Mouse (Mus musculus) forebrain, embryonic 13.5 days (tissue): Measurements from ENCODE around the gene Rbm15b. TPM values are rescaled to one million over a fixed set of nuclear protein-coding genes. Genes with fewer than 3 reads are reported as not detected.
A peak's percentile ranks its signal among the peaks of the same experiment; 100 is the strongest.

ENCODE experiments used
- ATAC-seq: fragments of 200-750 bp; cut with Nextera tagmentation; 2 replicates; pipeline ENCODE4 v1.8.0; 2017
- H3K27ac ChIP-seq: fragments of 300-500 bp; sonication (generic); 2 replicates; pipeline ENCODE4 v1.5.1; 2015; ENCODE audit warnings: inconsistent platforms, mild to moderate bottlenecking, moderate library complexity
- H3K27me3 ChIP-seq: fragments of 300-500 bp; sonication (generic); 2 replicates; pipeline ENCODE4 v1.6.1; 2015; ENCODE audit warnings: mild to moderate bottlenecking, inconsistent platforms
- H3K36me3 ChIP-seq: fragments of 300-500 bp; sonication (generic); 2 replicates; pipeline ENCODE4 v1.6.1; 2015; ENCODE audit warnings: mild to moderate bottlenecking, inconsistent platforms; ENCODE audit not compliant: poor library complexity, severe bottlenecking
- H3K4me1 ChIP-seq: fragments of 300-500 bp; sonication (generic); 2 replicates; pipeline ENCODE4 v1.6.1; 2015; ENCODE audit warnings: inconsistent platforms
- H3K4me2 ChIP-seq: fragments of 300-500 bp; sonication (generic); 2 replicates; pipeline ENCODE4 v1.6.1; 2015; ENCODE audit warnings: inconsistent platforms, mild to moderate bottlenecking, moderate library complexity
- H3K4me3 ChIP-seq: fragments of 300-500 bp; sonication (generic); 2 replicates; pipeline ENCODE4 v1.5.1; 2015; ENCODE audit warnings: mild to moderate bottlenecking, inconsistent platforms
- H3K9ac ChIP-seq: fragments of 300-500 bp; sonication (generic); 2 replicates; pipeline ENCODE4 v1.6.1; 2015; ENCODE audit warnings: mild to moderate bottlenecking, inconsistent platforms
- H3K9me3 ChIP-seq: fragments of 300-500 bp; sonication (generic); replicated peaks from 2 replicates; pipeline ENCODE4 v1.6.1; 2016; ENCODE audit warnings: inconsistent platforms
- WGBS: fragments of 180-500 bp; shearing (Covaris S2); methylation state at CpG from one replicate; pipeline ENCODE4 v1.1.7; 2015; 5-methylcytosine and 5-hydroxymethylcytosine counted together
- polyA plus RNA-seq: library from polyadenylated mRNA; unstranded; fragments of >200 nt; fragmentation: Nextera tagmentation; extraction: Ambion mirVana; gene quantifications from 2 replicates; pipeline ENCODE4 v1.2.1, GENCODE M21; 2015

Rbm15b gene
- polyA plus RNA-seq = 14.0 and 14.2 TPM in 2 replicates

DNA sequence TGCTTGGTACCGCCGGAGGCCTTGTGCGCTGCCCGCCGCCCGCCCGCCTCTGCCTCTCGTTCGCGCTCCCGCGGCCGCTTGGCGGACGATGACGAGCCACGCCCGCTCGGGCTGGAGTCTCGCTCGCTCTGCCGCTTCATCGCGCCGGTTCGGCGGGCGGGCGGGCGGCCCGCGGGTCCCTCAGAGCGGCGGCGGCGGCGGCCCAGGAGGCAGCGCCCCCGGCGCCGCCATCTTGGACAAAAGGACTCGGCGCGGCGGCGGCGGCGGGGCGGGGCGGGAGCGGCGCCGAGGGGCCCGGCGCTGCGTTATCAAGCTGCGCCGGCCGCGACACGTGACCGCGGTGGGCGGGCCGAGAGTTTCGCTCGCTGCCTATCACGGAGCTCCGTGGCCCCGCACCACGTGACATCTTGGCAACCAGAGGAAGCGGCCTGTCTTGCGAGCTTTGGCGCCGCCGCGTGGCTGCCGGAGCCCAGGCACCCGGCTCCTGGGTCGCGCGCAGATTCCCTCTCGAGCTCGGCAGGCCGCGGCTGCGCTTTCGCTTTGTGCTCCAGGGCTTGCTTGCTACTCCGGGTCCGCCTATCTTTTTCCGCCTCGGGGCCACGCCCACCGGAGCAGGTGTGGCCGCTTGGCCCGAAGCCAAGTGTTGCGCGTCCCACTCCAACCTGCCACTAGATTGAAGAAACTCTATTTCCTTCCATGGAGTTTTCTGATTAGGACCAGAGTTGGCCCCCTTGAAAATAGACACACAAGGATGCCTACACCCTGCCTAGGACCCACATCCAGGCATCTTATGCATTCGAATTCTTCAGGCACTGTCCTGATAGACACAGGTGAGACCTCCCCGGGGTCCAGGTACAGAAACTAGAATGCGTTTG, at the start of gene Rbm15b:
Gene Rbm15b, minus strand, starts transcription at position 601 of the 875 bp plus-strand sequence.
- Histone ChIP-seq H3K27ac (peak within 1 kb of the TSS; percentile 88), H3K4me2 (peak within 1 kb of the TSS; percentile 98), H3K9me3 (no peaks in the 10 kb centered on the region), H3K4me3 (peak within 1 kb of the TSS; percentile 97), H3K4me1 (peaks cover 75% of the 10 kb centered on the region), H3K9ac (peak within 1 kb of the TSS; percentile 99), H3K27me3 (no peaks in the 10 kb centered on the region), H3K36me3 (peaks cover 66% of the 10 kb centered on the region)
- ATAC-seq = peak; percentile 81
- WGBS = 5% methylated on average over 34 of the region's 101 CpGs

DNA sequence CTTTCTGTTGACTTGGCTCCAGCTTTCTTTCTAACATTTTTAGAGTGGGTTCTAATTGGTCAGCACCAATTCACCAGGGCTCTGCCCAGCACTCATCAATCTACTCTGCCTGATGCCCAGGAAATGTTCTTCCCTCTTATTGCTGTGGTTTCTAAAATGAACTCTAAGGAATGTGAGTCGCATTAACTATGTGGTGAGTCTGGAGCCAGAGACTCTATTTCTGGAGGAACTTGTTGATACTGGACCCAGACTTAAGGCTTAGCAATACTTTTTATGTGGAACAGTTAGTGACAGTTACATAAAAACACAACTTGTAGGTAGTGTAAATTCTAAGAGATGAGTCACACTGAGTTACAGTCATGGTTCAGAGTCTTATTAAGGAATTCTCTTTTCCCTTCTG, 47.8 kb upstream of the Rbm15b start:
- Histone ChIP-seq H3K36me3 (peaks cover 47% of the 10 kb centered on the region), H3K4me3 (no peak overlapping the region), H3K9ac (no peak overlapping the region), H3K27ac (no peak overlapping the region), H3K4me1 (no peaks in the 10 kb centered on the region), H3K27me3 (no peaks in the 10 kb centered on the region), H3K9me3 (no peaks in the 10 kb centered on the region), H3K4me2 (no peak overlapping the region)
- no peak for ATAC-seq
- WGBS = 94% methylated on average over 1 of the region's 1 CpGs

DNA sequence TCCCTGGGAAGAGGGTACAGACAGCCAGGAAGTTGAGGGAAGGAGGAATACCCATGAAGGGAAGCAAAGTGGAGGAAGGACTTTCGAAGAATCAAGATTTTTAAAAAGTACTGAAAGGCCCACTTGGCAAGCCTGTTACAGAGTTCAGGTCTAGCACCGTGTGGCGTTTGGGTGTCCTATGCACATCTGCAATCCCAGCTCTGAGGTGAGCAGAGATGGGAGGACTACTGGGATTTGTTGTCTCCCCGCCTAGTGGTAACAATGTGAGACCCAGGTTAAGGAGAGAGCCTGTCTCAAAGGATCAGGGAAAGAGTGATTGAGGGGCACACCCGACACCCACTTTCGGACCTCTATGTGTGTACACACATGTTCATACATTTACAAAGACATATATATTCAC, 27.6 kb upstream of the Rbm15b start:
- Histone ChIP-seq H3K4me3 (no peak overlapping the region), H3K4me1 (no peaks in the 10 kb centered on the region), H3K9me3 (no peaks in the 10 kb centered on the region), H3K27me3 (no peaks in the 10 kb centered on the region), H3K9ac (no peak overlapping the region), H3K36me3 (peaks cover 10% of the 10 kb centered on the region), H3K27ac (no peak overlapping the region), H3K4me2 (no peak overlapping the region)
- ATAC-seq = no peak
- WGBS = 87% methylated on average over 6 of the region's 6 CpGs

DNA sequence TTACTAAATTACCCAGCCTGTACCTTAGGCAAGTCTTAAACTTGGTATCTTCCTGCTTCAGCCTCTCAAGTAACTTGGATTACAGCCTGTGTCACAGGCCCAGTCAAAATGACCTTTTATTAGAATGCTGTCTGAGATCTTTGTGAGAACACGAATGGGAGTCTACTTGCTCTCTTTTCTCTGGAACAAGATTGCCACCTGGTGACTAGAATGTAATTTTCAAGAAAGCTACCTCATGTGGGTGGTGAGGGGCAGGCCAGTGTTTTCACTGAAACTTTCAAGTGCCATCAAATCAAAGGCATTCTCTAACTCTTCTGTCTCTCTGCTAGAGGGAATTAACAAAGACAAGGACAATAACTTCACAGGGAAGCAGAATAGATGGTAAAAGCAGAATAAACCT, 26.5 kb upstream of the Rbm15b start:
- Histone ChIP-seq H3K9me3 (no peaks in the 10 kb centered on the region), H3K4me1 (no peaks in the 10 kb centered on the region), H3K27me3 (no peaks in the 10 kb centered on the region), H3K9ac (no peak overlapping the region), H3K27ac (no peak overlapping the region), H3K36me3 (peaks cover 14% of the 10 kb centered on the region), H3K4me3 (no peak overlapping the region), H3K4me2 (no peak overlapping the region)
- WGBS = 21% methylated on average over 1 of the region's 1 CpGs
- ATAC-seq = no peak

DNA sequence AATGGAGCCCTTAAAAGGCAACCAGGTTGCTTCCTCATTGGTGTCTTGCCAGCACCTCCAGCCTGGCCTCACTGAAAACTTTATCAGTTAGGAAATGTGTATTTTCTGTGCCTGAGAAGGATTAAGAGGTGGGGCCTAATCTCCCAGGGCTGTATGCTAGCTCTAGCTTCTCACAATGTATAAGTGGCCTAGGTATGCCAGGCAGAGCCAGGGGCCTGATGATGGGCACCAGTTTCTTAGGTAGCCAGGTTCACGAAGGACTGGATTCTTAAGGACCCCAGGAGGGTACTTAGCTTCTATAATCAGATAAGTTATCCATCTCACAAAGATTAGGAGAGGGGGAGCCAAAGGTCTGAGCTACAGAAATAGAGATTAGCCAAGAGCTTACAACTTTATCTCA, 24.4 kb upstream of the Rbm15b start:
- Histone ChIP-seq H3K9ac (no peak overlapping the region), H3K36me3 (peaks cover 30% of the 10 kb centered on the region), H3K4me1 (no peaks in the 10 kb centered on the region), H3K27ac (no peak overlapping the region), H3K27me3 (no peaks in the 10 kb centered on the region), H3K4me2 (no peak overlapping the region), H3K9me3 (no peaks in the 10 kb centered on the region), H3K4me3 (no peak overlapping the region)
- 82% methylated on average over 1 of the region's 1 CpGs for WGBS
- ATAC-seq = no peak

DNA sequence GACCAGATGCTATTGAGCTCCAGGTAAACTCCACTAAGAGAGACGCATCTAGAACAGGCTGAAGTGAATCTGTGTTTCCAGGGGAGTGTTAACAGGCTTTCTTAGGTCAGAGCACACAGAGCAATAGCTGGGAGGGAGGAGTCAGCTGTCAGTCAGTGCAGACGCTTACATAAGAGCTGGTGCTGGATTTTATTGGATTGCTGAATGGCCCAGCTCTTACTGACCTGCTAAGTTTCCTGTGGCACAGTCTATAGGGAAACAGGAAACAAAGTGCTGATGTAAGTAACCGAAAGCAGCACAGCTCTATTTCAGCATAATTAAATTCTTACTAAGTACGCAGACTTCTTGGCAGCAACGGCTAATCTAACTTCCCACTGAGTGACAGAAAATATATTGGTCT, 21.5 kb upstream of the Rbm15b start:
- Histone ChIP-seq H3K27ac (no peak overlapping the region; the same call in 1 of the 2 replicates), H3K36me3 (peaks cover 33% of the 10 kb centered on the region), H3K27me3 (no peaks in the 10 kb centered on the region), H3K4me2 (no peak overlapping the region), H3K9ac (no peak overlapping the region), H3K9me3 (no peaks in the 10 kb centered on the region), H3K4me3 (no peak overlapping the region), H3K4me1 (no peaks in the 10 kb centered on the region)
- 62% methylated on average over 5 of the region's 5 CpGs for WGBS
- ATAC-seq = no peak

DNA sequence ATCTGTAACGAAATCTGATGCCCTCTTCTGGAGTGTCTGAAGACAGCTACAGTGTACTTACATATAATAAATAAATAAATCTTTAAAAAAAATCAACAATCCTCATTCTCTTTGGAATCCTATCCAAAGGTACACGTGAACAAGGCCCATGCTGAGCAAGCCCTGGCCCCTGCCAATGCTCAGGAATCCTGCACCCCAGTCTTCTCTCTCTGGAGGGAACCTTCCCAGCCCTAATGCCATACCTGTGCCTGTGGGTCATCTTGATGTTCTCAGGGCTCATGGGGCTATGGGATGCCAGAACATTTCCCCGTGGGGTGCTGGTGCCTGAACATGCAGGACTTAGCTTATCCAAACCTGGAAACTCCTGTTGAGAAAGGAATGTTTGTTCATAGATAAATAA, 20.9 kb upstream of the Rbm15b start:
- H3K4me3 ChIP-seq = no peak overlapping the region
- H3K36me3 ChIP-seq = peaks cover 33% of the 10 kb centered on the region
- 83% methylated on average over 3 of the region's 3 CpGs for WGBS
- no peak overlapping the region for H3K4me2 ChIP-seq
- H3K9me3 ChIP-seq = no peaks in the 10 kb centered on the region
- no peaks in the 10 kb centered on the region for H3K27me3 ChIP-seq
- no peak overlapping the region for H3K27ac ChIP-seq
- no peak for ATAC-seq
- H3K9ac ChIP-seq = no peak overlapping the region
- no peaks in the 10 kb centered on the region for H3K4me1 ChIP-seq

DNA sequence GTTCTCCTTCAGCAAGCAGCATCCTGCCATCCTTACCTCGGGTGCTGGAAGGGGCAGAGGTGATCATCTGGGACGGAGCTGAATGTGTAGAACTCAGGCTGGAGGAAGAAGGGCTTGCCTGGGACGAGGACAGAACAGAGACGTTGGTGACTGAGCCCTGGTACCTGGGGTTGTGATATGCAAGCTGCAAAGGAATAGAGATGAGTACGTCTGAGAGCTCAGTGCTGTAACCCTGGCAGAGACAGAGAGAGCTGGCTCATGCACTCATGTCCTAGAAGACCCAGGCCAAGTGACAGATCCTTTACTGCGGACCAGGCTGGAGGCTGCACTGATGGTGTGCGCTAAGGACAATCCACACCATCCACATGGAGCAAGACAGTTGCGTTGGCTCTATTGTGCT, 19.4 kb upstream of the Rbm15b start:
- no peak for ATAC-seq
- H3K4me3 ChIP-seq = no peak overlapping the region
- H3K9ac ChIP-seq = no peak overlapping the region
- H3K4me1 ChIP-seq = no peaks in the 10 kb centered on the region
- no peaks in the 10 kb centered on the region for H3K9me3 ChIP-seq
- no peak overlapping the region for H3K4me2 ChIP-seq
- 91% methylated on average over 8 of the region's 8 CpGs for WGBS
- H3K36me3 ChIP-seq = peaks cover 33% of the 10 kb centered on the region
- no peaks in the 10 kb centered on the region for H3K27me3 ChIP-seq
- no peak overlapping the region for H3K27ac ChIP-seq

DNA sequence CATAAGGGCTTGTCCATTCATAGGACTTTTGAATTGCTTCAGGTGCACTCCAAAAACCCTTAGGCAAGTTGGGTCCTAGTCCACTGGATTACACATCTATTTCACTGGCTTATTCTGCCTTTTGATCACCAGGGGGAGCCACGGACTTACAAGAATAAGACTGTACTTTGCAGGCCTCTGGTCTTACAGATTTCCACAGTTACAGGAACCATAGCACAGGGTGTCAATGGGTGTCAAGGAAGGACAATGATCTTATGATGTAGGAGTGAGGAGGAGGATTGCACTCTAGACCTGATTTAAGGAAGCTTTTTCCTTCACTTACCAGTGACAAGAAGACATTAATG, 16.5 kb upstream of the Rbm15b start:
- no peak overlapping the region for H3K4me2 ChIP-seq
- H3K9ac ChIP-seq = no peak overlapping the region
- 19% methylated on average over 1 of the region's 1 CpGs for WGBS
- H3K9me3 ChIP-seq = no peaks in the 10 kb centered on the region
- H3K27me3 ChIP-seq = no peaks in the 10 kb centered on the region
- H3K27ac ChIP-seq = no peak overlapping the region
- 0 out of 2 replicates have a peak, but pooled peaks have one; percentile 33 for ATAC-seq
- peaks cover 41% of the 10 kb centered on the region for H3K36me3 ChIP-seq
- H3K4me1 ChIP-seq = no peaks in the 10 kb centered on the region
- H3K4me3 ChIP-seq = no peak overlapping the region

DNA sequence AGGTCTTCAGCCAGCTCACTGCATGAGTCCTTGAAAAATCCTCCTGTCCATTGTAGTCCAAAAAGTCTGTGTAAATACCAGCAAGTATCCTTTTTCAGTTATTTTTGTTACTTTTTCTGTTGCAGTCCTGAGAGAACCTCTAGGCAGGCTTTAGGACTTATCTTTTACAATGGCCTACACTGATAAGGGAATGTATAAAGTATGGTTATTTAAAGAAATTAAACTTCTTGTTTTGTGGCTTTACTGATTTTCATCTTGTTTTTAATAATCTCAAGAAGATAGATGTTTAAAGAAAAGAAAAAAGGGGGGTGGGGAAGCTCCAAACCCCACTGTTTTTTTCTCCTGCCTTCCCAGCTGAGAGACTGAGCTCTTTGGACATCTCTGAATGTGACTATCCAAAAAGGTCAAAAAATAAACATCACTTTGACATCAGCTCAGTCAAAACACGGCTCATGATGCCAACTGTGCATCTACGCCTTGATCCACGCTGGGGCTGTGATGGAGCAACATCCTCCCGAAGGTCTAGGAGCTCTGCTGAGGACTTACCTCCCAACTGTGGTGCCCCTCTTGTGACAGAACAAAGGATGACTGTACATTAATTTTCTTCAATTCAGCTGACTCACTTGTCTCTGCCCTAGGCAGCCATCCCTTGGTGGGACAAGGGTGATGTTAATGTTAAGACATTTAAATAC, 16.0 kb upstream of the Rbm15b start:
- peaks cover 37% of the 10 kb centered on the region for H3K36me3 ChIP-seq
- no peaks in the 10 kb centered on the region for H3K9me3 ChIP-seq
- H3K4me3 ChIP-seq = no peak overlapping the region
- no peak for ATAC-seq
- H3K4me2 ChIP-seq = no peak overlapping the region
- no peaks in the 10 kb centered on the region for H3K4me1 ChIP-seq
- no peaks in the 10 kb centered on the region for H3K27me3 ChIP-seq
- H3K9ac ChIP-seq = no peak overlapping the region
- no peak overlapping the region for H3K27ac ChIP-seq
- WGBS = 86% methylated on average over 4 of the region's 4 CpGs

DNA sequence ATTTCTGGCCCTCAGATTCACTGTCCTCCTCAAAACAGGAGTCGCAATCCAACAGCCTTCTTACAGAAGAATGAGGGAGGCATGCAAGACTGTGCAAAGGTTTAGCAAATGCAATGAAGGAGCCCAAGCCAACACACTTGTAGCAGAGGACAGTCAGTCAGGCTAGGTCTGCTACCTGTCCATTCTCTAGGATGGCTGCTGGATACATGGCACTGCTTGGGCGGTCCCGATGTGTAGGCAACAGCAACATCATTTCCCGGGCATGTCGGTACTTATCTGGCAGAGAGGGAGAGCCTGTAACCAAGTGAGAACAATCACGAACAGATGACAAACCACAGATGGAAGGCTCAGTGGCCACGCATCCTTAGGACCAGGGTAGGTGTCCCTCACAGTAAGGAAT, 14.4 kb upstream of the Rbm15b start:
- H3K27ac ChIP-seq = no peak overlapping the region
- no peak for ATAC-seq
- no peaks in the 10 kb centered on the region for H3K4me1 ChIP-seq
- H3K4me3 ChIP-seq = no peak overlapping the region
- peaks cover 29% of the 10 kb centered on the region for H3K36me3 ChIP-seq
- no peak overlapping the region for H3K4me2 ChIP-seq
- H3K27me3 ChIP-seq = no peaks in the 10 kb centered on the region
- no peak overlapping the region for H3K9ac ChIP-seq
- 90% methylated on average over 7 of the region's 7 CpGs for WGBS
- no peaks in the 10 kb centered on the region for H3K9me3 ChIP-seq

DNA sequence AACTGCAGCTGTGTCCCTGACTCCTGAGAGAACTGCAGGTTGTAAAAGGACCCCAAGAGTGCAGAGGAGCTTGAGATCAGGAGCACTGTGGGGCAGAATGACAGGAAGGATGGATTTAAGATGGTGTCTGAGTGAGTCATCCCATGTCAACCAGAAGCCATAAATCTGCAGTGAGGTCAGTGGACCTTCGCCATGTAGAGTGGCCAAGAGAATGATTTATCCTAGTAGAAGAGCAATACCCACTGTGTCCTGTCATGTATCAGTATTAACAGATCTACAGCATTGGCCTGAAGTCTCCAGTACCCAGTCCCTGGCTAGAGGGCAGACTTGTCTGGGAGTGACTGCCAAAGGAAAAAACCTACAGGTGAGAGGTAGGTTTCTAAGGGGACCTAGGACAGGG, 11.7 kb upstream of the Rbm15b start:
- H3K9me3 ChIP-seq = no peaks in the 10 kb centered on the region
- H3K4me1 ChIP-seq = no peaks in the 10 kb centered on the region
- H3K4me3 ChIP-seq = no peak overlapping the region
- ATAC-seq = no peak
- H3K9ac ChIP-seq = no peak overlapping the region
- H3K36me3 ChIP-seq = peaks cover 44% of the 10 kb centered on the region
- H3K4me2 ChIP-seq = no peak overlapping the region
- no peak overlapping the region for H3K27ac ChIP-seq
- 93% methylated on average over 1 of the region's 1 CpGs for WGBS
- H3K27me3 ChIP-seq = no peaks in the 10 kb centered on the region
